Mouse (Mus musculus) erythroblast, embryonic 14.5 days (primary cell): ENCODE data around the gene Dusp15. TPM values are rescaled to one million over a fixed set of nuclear protein-coding genes. Genes with fewer than 3 reads are reported as not detected.

Experiments
- H3K27me3 ChIP-seq: 2 replicates; pipeline ENCODE4 v1.6.1; 2012; ENCODE audit warnings: inconsistent platforms; ENCODE audit not compliant: control insufficient read depth
- H3K36me3 ChIP-seq: 2 replicates; pipeline ENCODE4 v1.6.1; 2012; ENCODE audit warnings: mild to moderate bottlenecking, inconsistent platforms; ENCODE audit not compliant: control insufficient read depth
- H3K4me1 ChIP-seq: 2 replicates; pipeline ENCODE4 v1.6.1; 2012; ENCODE audit warnings: inconsistent platforms; ENCODE audit not compliant: control insufficient read depth
- H3K4me3 ChIP-seq: replicated peaks from 2 replicates; pipeline ENCODE3; 2012; ENCODE audit warnings: moderate library complexity, mild to moderate bottlenecking, inconsistent platforms
- H3K9me3 ChIP-seq: 2 replicates; pipeline ENCODE4 v1.6.1; 2012; ENCODE audit warnings: low read length, inconsistent platforms, mixed read lengths; ENCODE audit not compliant: control insufficient read depth
- GATA1 ChIP-seq: IDR thresholded peaks from 2 replicates; pipeline ENCODE4 v1.6.1; 2012; ENCODE audit warnings: low read length, inconsistent platforms, mixed read lengths
- TAL1 ChIP-seq: IDR thresholded peaks from 3 replicates; pipeline ENCODE4 v1.6.1; 2012; ENCODE audit warnings: low read length, inconsistent platforms, mixed read lengths
- polyA plus RNA-seq: library from polyadenylated mRNA; stranded (reverse); fragments of >175 nt; gene quantifications from 2 replicates; pipeline ENCODE4 v1.2.3, GENCODE M21; 2012

The Dusp15 gene
- polyA plus RNA-seq, 1 experiment, result not detected

- TF ChIP-seq TAL1, result no peak
- Histone ChIP-seq H3K9me3 (no peaks in the 10 kb centered on the region), H3K27me3 (no peaks in the 10 kb centered on the region), H3K36me3 (no peaks in the 10 kb centered on the region), H3K4me3 (no peak overlapping the region), H3K4me1 (no peaks in the 10 kb centered on the region)
These were observed 17.9 kb downstream of the Dusp15 start for GRCm38 (mm10) chr2:152933614-152934013.

DNA sequence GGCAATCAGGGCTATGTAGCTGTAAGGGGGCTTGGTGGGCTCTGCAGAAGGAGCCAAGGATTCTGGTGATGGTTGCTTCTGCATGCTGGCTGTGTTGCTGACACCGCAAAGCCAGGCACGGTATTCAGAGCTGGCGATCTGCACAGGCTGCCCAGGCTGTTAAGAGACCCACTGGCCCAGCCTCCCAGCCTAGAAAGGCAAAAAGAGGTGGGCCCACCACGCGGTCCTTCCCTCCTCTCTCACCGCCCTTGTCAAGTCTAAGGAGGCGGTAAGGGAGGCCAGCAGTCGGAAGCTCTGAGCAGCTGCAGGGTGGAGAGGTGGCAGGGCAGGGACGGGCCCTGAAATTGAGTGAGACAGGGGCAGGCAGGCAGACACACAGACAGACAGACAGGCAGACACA is 18.4 kb downstream of the Dusp15 start, which contains the start of gene Foxs1:
Foxs1 (minus strand) TSS at position 161 of the 400 bp plus-strand sequence.
- Histone ChIP-seq H3K4me1 (no peaks in the 10 kb centered on the region), H3K36me3 (no peaks in the 10 kb centered on the region), H3K4me3 (no peak within 1 kb of the TSS), H3K27me3 (no peaks in the 10 kb centered on the region), H3K9me3 (no peaks in the 10 kb centered on the region)
- TF ChIP-seq GATA1 (no peak), TAL1 (no peak)

GRCm38 (mm10) chr2:152931456-152932160 is 19.9 kb downstream of the Dusp15 start:
- Histone ChIP-seq H3K27me3 (no peaks in the 10 kb centered on the region), H3K4me1 (no peaks in the 10 kb centered on the region), H3K4me3 (no peak overlapping the region), H3K9me3 (no peaks in the 10 kb centered on the region), H3K36me3 (no peaks in the 10 kb centered on the region)
- TF ChIP-seq TAL1 (no peak), GATA1 (no peak)

- no peak for TF ChIP-seq GATA1
- Histone ChIP-seq H3K4me3 (no peak overlapping the region), H3K27me3 (0 out of 2 replicates have a peak, but pooled peaks cover 2% of the 10 kb centered on the region), H3K9me3 (no peaks in the 10 kb centered on the region), H3K4me1 (no peaks in the 10 kb centered on the region), H3K36me3 (no peaks in the 10 kb centered on the region)
These were observed 21.2 kb downstream of the Dusp15 start for GRCm38 (mm10) chr2:152930276-152930675.

- Histone ChIP-seq H3K4me3 (no peak overlapping the region), H3K27me3 (0 out of 2 replicates have a peak, but pooled peaks cover 2% of the 10 kb centered on the region), H3K4me1 (no peaks in the 10 kb centered on the region), H3K36me3 (no peaks in the 10 kb centered on the region), H3K9me3 (no peaks in the 10 kb centered on the region)
- TF ChIP-seq GATA1, result no peak
- no peak for TF ChIP-seq TAL1
These were observed 22.5 kb downstream of the Dusp15 start for GRCm38 (mm10) chr2:152928988-152929370.

DNA sequence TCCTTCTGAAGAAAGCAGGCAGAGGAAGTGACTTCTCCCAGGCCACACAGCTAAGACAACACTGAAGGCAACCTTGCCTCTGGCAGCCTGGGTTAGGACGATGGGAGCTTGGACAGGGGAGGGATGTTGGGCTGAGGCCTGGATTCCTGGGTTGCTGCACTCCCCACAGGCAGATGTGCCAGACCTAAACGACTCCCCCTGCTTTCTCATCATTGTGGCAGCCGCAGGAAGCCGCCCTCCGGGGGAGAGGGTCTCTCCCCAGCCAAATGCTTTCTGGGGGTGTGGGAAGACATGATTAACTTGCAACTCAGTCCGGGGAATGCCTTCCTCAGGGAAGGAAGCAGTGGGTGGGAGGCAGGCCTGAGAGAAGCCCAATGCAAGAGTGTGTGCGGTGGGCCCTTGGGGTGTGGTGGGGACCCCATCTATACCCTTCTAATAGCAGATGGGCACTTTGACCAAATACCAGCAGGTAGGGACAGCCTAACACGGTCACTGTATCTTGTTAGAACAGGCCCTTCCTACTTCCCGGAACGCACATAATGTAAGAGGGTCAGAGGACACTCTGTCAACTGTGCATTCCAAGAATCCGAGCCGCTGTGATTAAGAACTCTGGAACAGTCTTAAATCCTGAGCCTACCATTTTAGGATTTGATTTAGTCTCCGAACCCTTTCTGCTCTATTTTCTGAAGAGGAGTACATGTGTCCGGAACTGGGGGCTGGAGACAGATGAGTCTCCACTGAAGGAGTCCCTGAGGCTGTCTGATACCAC is 23.1 kb downstream of the Dusp15 start:
- TF ChIP-seq TAL1 (no peak), GATA1 (no peak)
- Histone ChIP-seq H3K9me3 (no peaks in the 10 kb centered on the region), H3K4me1 (no peaks in the 10 kb centered on the region), H3K4me3 (no peak overlapping the region), H3K36me3 (no peaks in the 10 kb centered on the region), H3K27me3 (0 out of 2 replicates have a peak, but pooled peaks cover 2% of the 10 kb centered on the region)

DNA sequence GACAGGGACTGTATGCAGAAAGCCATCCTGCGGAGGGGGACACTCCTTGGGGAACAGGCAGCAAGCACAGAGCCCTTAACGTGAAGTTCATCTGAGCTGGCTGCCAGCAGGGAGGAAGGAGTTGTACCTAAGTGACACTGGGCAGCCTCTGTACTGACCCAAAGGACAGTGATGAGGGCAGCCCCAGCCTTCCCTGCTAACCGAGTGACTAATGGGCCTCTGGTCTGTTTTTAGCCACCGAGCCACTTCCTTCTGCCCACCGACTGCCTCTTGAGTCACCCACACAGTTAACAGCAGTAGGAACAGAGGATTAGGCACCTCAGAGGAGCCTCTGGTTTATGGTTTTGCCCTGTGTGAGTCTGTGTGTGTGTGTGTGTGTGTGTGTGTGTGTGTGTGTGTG is 24.1 kb downstream of the Dusp15 start:
- Histone ChIP-seq H3K4me1 (no peaks in the 10 kb centered on the region), H3K27me3 (0 out of 2 replicates have a peak, but pooled peaks cover 2% of the 10 kb centered on the region), H3K4me3 (no peak overlapping the region), H3K9me3 (no peaks in the 10 kb centered on the region), H3K36me3 (no peaks in the 10 kb centered on the region)
- no peak for TF ChIP-seq TAL1

DNA sequence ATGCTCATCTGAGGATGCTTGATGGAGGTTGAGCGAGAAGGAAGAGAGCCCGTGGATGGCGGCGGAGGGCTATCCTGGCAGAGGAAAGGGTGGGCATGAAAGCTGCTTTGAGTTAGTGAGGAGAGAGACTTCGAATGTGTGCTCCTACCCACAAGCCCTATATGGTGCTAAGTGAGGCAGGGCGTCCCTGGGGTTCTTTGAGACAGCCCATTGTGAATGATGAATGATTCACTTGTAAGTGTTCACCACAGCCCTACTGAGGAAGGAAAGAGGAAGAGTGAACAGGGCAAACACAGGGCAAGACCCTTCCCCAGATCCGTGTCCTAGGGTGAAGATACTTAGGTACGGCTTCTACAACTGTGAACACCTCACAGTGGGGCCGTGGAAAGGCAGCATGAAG is 24.6 kb downstream of the Dusp15 start:
- no peak overlapping the region for H3K4me3 ChIP-seq
- H3K9me3 ChIP-seq, result no peaks in the 10 kb centered on the region
- TF ChIP-seq TAL1, result no peak
- TF ChIP-seq GATA1, result no peak
- H3K27me3 ChIP-seq, result 0 out of 2 replicates have a peak, but pooled peaks cover 2% of the 10 kb centered on the region
- H3K36me3 ChIP-seq, result no peaks in the 10 kb centered on the region
- H3K4me1 ChIP-seq, result no peaks in the 10 kb centered on the region

- TF ChIP-seq GATA1 (no peak), TAL1 (no peak)
- Histone ChIP-seq H3K9me3 (no peaks in the 10 kb centered on the region), H3K4me1 (no peaks in the 10 kb centered on the region), H3K27me3 (0 out of 2 replicates have a peak, but pooled peaks cover 2% of the 10 kb centered on the region), H3K36me3 (no peaks in the 10 kb centered on the region), H3K4me3 (no peak overlapping the region)
These were observed 26.2 kb downstream of the Dusp15 start for GRCm38 (mm10) chr2:152925189-152925872.
